16 mouse cellular contexts compared by ENCODE assay signal in the genomic region with DNA sequence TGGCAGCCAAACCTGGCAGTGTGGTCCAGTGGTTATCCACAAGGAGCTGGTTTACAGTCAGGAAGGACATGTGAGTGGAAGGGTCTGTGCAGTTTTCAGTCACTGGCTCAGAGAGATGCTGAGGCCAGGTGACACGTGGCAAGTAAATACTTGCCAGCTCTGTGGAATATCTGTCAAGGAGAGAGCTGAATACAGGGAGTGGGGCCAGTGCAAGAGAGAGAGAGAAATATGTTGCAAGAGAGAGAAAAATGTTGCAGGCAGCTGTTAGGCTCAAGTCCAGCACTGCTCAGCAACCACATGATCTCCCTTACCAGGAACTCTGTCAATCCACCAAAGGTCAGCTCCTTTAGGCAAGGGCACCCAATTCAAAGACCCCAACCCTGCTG.
DNase-seq lines count a peak whose midpoint lies in the region; ATAC-seq lines count a peak whose summit lies in the region.
"Had no signal": no experiment of that assay in that cellular context is flagged by ENCODE, and none has a peak within 500 bp of the region (broad histone marks: within the 10 kb centered on the region; RNA-seq: fewer than 3 reads in every experiment).

No protein-coding gene starts in this region.

- no peaks in the 10 kb centered on the region for H3K27me3 ChIP-seq in lung, embryonic 15.5 days
- 0 out of 2 replicates have a peak, but pooled peaks cover 2% of the 10 kb centered on the region for H3K27me3 ChIP-seq in liver, embryonic 15.5 days

- H3K9ac ChIP-seq in lung, embryonic 15.5 days = no peak overlapping the region
- H3K9ac ChIP-seq in liver, embryonic 15.5 days = no peak overlapping the region
- H3K9ac ChIP-seq: midbrain, embryonic 12.5 days; neural tube, embryonic 13.5 days had no signal

- H3K9me3 ChIP-seq in lung, embryonic 15.5 days = no peaks in the 10 kb centered on the region
- no peaks in the 10 kb centered on the region for H3K9me3 ChIP-seq in liver, embryonic 15.5 days (replicated peaks)
- H3K9me3 ChIP-seq: midbrain, embryonic 12.5 days; neural tube, embryonic 13.5 days had no signal

- DNase-seq in adrenal gland, adult 2 months = peak; percentile 17
- DNase-seq in adrenal gland, adult 8-10 months = no peak
- DNase-seq in lung, postnatal 4 days = no peak
- peak; percentile 63 for DNase-seq in yolk sac, embryonic 10.5 days (ENCODE audit: low spot score)
- DNase-seq in right cerebral cortex, postnatal 36 days (ENCODE audit: low spot score in 2 of 2) = no peak
- no peak for DNase-seq in right cerebral cortex, postnatal 14 days
- DNase-seq: cerebellum, postnatal 25 days; gastrocnemius, postnatal 25 days; kidney, postnatal 10 days; right cerebral cortex, postnatal 25 days; thymus, adult 18-20 months had no signal

- H3K36me3 ChIP-seq in lung, embryonic 15.5 days = no peaks in the 10 kb centered on the region
- no peaks in the 10 kb centered on the region for H3K36me3 ChIP-seq in liver, embryonic 15.5 days (replicated peaks)
- H3K36me3 ChIP-seq: midbrain, embryonic 12.5 days; neural tube, embryonic 13.5 days had no signal

- H3K27ac ChIP-seq in lung, embryonic 15.5 days = no peak overlapping the region
- H3K27ac ChIP-seq in liver, embryonic 15.5 days (replicated peaks) = peak overlapping the region; percentile 70
- H3K27ac ChIP-seq: midbrain, embryonic 12.5 days; neural tube, embryonic 13.5 days had no signal

- H3K4me2 ChIP-seq in lung, embryonic 15.5 days = no peak overlapping the region
- H3K4me2 ChIP-seq in liver, embryonic 15.5 days = peak overlapping the region; percentile 43
- H3K4me2 ChIP-seq: midbrain, embryonic 12.5 days; neural tube, embryonic 13.5 days had no signal

- no peak overlapping the region for H3K4me3 ChIP-seq in lung, embryonic 15.5 days
- 0 out of 2 replicates have a peak overlapping the region, but pooled peaks have one; percentile 4 for H3K4me3 ChIP-seq in liver, embryonic 15.5 days (replicated peaks)
- H3K4me3 ChIP-seq: midbrain, embryonic 12.5 days; neural tube, embryonic 13.5 days had no signal

- 16% methylated on average over 1 of the region's 1 CpGs for WGBS in lung, embryonic 15.5 days
- WGBS in liver, embryonic 15.5 days (ENCODE audit: insufficient replicate concordance) = 7% methylated on average over 1 of the region's 1 CpGs

- ATAC-seq in lung, embryonic 15.5 days (ENCODE audit: borderline replicate concordance, extremely low read depth, low FRiP score, low TSS enrichment) = peak; percentile 76; the same call in 1 of the 2 replicates
- ATAC-seq in liver, embryonic 15.5 days (ENCODE audit: insufficient read depth) = peak; percentile 77
- ATAC-seq: hindbrain, embryonic 16.5 days had no signal

- H3K4me1 ChIP-seq in lung, embryonic 15.5 days = 0 out of 2 replicates have a peak, but pooled peaks cover 5% of the 10 kb centered on the region
- H3K4me1 ChIP-seq in liver, embryonic 15.5 days (replicated peaks) = peaks cover 17% of the 10 kb centered on the region
- H3K4me1 ChIP-seq: neural tube, embryonic 13.5 days had no signal

Comparison
In these comparisons a context has a peak if more than half of its experiments do, and no peak if none do; other contexts are left out.
1. DNase-seq: peak in adrenal gland, adult 2 months (single experiment) and yolk sac, embryonic 10.5 days (single experiment); none in adrenal gland, adult 8-10 months (single experiment), lung, postnatal 4 days (0 of 2), right cerebral cortex, postnatal 36 days (0 of 2) and right cerebral cortex, postnatal 14 days (single experiment).